Mouse (Mus musculus) kidney, postnatal 0 days (tissue): ENCODE measurements around the gene Nup214. TPM values are rescaled to one million over a fixed set of nuclear protein-coding genes. Genes with fewer than 3 reads are reported as not detected.

Experiments
- ATAC-seq: fragments of 200-750 bp; cut with Nextera tagmentation; replicated peaks from 2 replicates; pipeline ENCODE4 v1.8.0; 2017; ENCODE audit warnings: low read depth, moderate number of reproducible peaks, moderate TSS enrichment, moderate library complexity; ENCODE audit not compliant: low FRiP score
- DNase-seq: peaks from one replicate; pipeline ENCODE4 v3.0.0-alpha.2; 2016; ENCODE audit warnings: low spot score
- H3K27ac ChIP-seq: fragments of 300-500 bp; sonication (generic); 2 replicates; pipeline ENCODE4 v1.5.1; 2014; ENCODE audit warnings: mild to moderate bottlenecking
- H3K27me3 ChIP-seq: fragments of 300-500 bp; sonication (generic); 2 replicates; pipeline ENCODE4 v1.6.1; 2014; ENCODE audit warnings: low read length, mixed read lengths; ENCODE audit not compliant: insufficient read depth
- H3K36me3 ChIP-seq: fragments of 300-500 bp; sonication (generic); 2 replicates; pipeline ENCODE4 v1.6.1; 2014; ENCODE audit warnings: low read length, mixed read lengths; ENCODE audit not compliant: insufficient read depth
- H3K4me1 ChIP-seq: fragments of 300-500 bp; sonication (generic); replicated peaks from 2 replicates; pipeline ENCODE4 v1.6.1; 2014; ENCODE audit warnings: antibody characterized with exemption, low read length, mixed read lengths; ENCODE audit not compliant: insufficient read depth
- H3K4me2 ChIP-seq: fragments of 300-500 bp; sonication (generic); 2 replicates; pipeline ENCODE4 v1.6.1; 2014; ENCODE audit warnings: mild to moderate bottlenecking, low read length, moderate library complexity, mixed read lengths
- H3K4me3 ChIP-seq: fragments of 300-500 bp; sonication (generic); replicated peaks from 2 replicates; pipeline ENCODE4 v1.5.1; 2014; ENCODE audit warnings: low read depth, low read length
- H3K9ac ChIP-seq: fragments of 300-500 bp; sonication (generic); 2 replicates; pipeline ENCODE4 v1.6.1; 2014; ENCODE audit warnings: low read depth, low read length
- H3K9me3 ChIP-seq: fragments of 300-500 bp; sonication (generic); replicated peaks from 2 replicates; pipeline ENCODE4 v1.6.1; 2016; ENCODE audit warnings: low read length, inconsistent platforms, mixed read lengths
- CTCF ChIP-seq: IDR thresholded peaks from 2 replicates; pipeline ENCODE4 v1.5.1; 2016; ENCODE audit warnings: antibody characterized with exemption, low read depth, mild to moderate bottlenecking, moderate library complexity
- WGBS: fragments of 180-500 bp; shearing (Covaris S2); extraction: QIAGEN DNeasy Blood & Tissue Kit; methylation state at CpG from one replicate; pipeline ENCODE4 v1.1.7; 2014; 5-methylcytosine and 5-hydroxymethylcytosine counted together
- polyA plus RNA-seq: library from polyadenylated mRNA; unstranded; fragments of >200 nt; fragmentation: Nextera tagmentation; extraction: Ambion mirVana; gene quantifications from 2 replicates; pipeline ENCODE4 v1.2.1, GENCODE M21; 2015

Nup214 gene
- polyA plus RNA-seq, 1 experiment from 2014 or later, result 57.6 TPM

DNA sequence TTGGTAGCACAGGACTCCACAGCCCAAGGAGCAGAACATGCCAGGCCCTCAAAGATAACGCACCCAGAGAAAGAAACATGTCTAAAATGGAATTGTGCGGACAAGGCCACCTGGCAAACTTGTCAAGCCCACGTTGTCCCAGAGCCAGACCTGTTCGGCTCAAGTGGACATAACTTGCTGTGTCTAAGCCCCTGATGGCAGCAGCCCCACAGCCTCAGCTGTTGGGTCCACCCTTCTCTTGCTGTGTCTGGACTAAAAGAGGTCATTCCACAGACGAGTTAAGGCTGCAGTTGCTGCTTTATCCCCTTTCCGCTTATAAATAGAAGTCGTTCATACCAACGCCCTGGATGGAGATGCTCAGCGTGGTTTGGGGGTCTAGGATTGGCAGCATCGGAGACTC, 82.3 kb downstream of the Nup214 start:
- ATAC-seq, result no peak
- H3K4me3 ChIP-seq, result no peak overlapping the region
- H3K4me2 ChIP-seq, result no peak overlapping the region

DNA sequence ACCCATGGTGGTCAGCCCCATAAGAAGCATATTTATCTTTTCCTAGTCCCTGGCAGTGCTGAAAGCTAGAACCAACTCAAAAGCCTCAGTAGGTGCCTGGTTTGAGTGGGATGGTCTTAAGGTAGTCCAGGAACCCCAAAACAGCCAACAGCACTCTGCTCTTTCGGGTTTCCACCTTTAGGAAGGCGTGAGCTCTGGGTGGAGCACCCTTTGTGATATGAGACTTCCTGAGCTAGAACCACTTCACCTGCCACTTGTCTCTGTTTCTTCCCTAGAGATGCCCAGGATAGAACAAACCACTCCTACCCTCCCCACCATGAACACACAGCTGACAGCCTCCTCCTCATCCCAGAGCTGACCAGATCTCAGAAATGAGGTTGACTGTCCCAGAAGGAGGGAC, 83.1 kb downstream of the Nup214 start:
- H3K27ac ChIP-seq, result no peak overlapping the region
- no peak for TF ChIP-seq CTCF
- no peaks in the 10 kb centered on the region for H3K4me1 ChIP-seq
- no peak for ATAC-seq
- no peak overlapping the region for H3K4me3 ChIP-seq
- H3K9ac ChIP-seq, result no peak overlapping the region
- no peaks in the 10 kb centered on the region for H3K27me3 ChIP-seq
- DNase-seq, result no peak
- peaks cover 3% of the 10 kb centered on the region; the same call in 1 of the 2 replicates for H3K36me3 ChIP-seq
- WGBS, result 77% methylated on average over 2 of the region's 2 CpGs
- H3K9me3 ChIP-seq, result no peaks in the 10 kb centered on the region
- H3K4me2 ChIP-seq, result no peak overlapping the region

More for the DNA sequence above, 82.3 kb downstream of the Nup214 start:
- no peak for DNase-seq
- Histone ChIP-seq H3K36me3 (peaks cover 12% of the 10 kb centered on the region), H3K4me1 (no peaks in the 10 kb centered on the region), H3K9me3 (no peaks in the 10 kb centered on the region), H3K27me3 (no peaks in the 10 kb centered on the region), H3K27ac (no peak overlapping the region), H3K9ac (no peak overlapping the region)
- TF ChIP-seq CTCF, result no peak
- 89% methylated on average over 10 of the region's 10 CpGs for WGBS

DNA sequence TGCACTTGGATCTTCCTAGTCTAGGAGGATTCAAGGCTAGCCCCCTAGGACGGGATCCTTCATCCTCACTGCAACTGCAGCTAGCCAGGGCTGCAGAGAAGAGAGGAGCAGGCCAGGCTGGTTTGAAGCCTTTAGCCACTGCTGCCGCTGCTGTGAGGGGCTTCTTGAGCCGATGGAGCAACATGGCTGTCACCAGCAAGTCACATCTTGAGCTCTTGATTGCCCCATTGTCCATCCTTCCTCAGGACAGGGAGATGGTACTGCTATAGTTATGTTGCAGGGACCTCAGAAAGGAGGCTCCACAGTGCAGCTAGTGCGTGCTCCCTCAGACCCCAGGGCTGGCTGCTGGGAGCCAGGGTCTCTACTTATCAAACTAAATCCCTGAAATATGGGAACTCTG, 83.6 kb downstream of the Nup214 start:
- Histone ChIP-seq H3K4me2 (no peak overlapping the region), H3K9me3 (no peaks in the 10 kb centered on the region), H3K27me3 (no peaks in the 10 kb centered on the region), H3K9ac (no peak overlapping the region), H3K4me1 (no peaks in the 10 kb centered on the region), H3K36me3 (no peaks in the 10 kb centered on the region), H3K4me3 (no peak overlapping the region), H3K27ac (no peak overlapping the region)
- ATAC-seq (no peak), DNase-seq (no peak)
- TF ChIP-seq CTCF, result no peak
- WGBS, result 84% methylated on average over 4 of the region's 4 CpGs

DNA sequence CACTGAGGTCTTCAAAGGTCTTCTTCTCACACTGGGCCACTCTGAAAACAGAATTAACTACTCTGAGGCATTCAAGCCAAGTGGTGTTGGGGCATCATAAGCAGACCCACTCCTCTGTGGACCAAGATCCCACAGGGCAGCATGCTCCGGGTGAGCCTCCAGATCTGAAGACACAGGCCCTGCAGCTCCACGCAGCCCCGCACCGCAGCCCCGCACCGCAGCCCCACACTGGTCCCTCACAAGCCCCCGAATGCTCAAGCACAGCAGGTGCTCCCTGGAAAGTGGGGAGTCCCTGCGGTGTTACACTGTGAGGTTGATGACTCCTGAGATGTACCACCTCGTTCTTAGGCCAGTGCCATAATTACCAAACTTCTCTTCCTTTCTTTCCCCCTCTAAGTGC, 84.0 kb downstream of the Nup214 start:
- Histone ChIP-seq H3K9ac (no peak overlapping the region), H3K36me3 (no peaks in the 10 kb centered on the region), H3K4me3 (no peak overlapping the region), H3K4me2 (no peak overlapping the region), H3K4me1 (no peaks in the 10 kb centered on the region), H3K9me3 (no peaks in the 10 kb centered on the region), H3K27me3 (no peaks in the 10 kb centered on the region), H3K27ac (no peak overlapping the region)
- DNase-seq (no peak), ATAC-seq (no peak)
- no peak for TF ChIP-seq CTCF
- WGBS, result 78% methylated on average over 9 of the region's 9 CpGs

DNA sequence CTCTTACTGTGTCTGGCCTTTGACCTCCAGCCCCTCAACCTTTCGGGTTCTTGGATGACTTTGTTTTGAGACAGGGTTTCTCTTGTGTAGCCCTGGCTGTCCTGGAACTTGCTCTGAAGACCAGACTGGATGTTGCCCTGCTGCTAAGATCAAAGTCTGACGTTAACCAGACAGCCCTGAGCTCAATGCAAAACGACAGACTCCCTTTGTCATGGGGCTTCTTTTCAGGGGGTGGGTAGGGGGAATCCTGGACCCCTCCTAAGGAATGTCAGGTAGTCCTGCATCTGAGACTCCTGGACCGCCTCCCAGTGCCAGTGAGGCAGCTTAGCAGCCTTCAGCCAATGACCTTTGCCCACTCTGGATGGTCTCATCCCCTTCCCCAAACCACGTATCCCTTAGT, 84.5 kb downstream of the Nup214 start:
- 41% methylated on average over 5 of the region's 5 CpGs for WGBS
- Histone ChIP-seq H3K9me3 (no peaks in the 10 kb centered on the region), H3K36me3 (no peaks in the 10 kb centered on the region), H3K27me3 (no peaks in the 10 kb centered on the region), H3K4me3 (no peak overlapping the region), H3K4me1 (no peaks in the 10 kb centered on the region), H3K4me2 (no peak overlapping the region), H3K27ac (no peak overlapping the region), H3K9ac (no peak overlapping the region)
- ATAC-seq (no peak), DNase-seq (no peak)
- no peak for TF ChIP-seq CTCF

DNA sequence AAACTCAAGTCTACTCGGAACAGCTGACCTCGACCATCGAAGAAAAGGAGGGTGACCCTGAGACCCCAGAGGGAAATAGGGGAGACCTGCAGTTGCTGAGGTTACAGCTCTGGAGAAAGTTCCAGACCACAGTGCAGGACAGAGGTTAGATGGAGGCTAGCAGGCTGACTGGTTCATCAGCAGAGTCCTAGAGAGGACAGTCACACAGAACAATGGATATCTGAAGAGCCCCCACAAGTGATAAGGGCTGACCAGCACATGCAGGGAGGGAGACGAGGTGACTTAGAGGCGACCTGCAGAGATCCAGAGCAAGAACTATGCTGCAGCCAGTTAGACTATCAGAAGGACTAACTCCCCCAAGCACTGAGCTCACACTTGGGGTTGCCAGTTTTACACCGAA, 85.4 kb downstream of the Nup214 start:
- WGBS, result 69% methylated on average over 6 of the region's 6 CpGs
- Histone ChIP-seq H3K4me1 (no peaks in the 10 kb centered on the region), H3K9me3 (no peaks in the 10 kb centered on the region), H3K36me3 (no peaks in the 10 kb centered on the region), H3K9ac (no peak overlapping the region), H3K27me3 (no peaks in the 10 kb centered on the region), H3K27ac (no peak overlapping the region), H3K4me2 (no peak overlapping the region), H3K4me3 (no peak overlapping the region)
- TF ChIP-seq CTCF, result no peak
- DNase-seq (no peak), ATAC-seq (no peak)

DNA sequence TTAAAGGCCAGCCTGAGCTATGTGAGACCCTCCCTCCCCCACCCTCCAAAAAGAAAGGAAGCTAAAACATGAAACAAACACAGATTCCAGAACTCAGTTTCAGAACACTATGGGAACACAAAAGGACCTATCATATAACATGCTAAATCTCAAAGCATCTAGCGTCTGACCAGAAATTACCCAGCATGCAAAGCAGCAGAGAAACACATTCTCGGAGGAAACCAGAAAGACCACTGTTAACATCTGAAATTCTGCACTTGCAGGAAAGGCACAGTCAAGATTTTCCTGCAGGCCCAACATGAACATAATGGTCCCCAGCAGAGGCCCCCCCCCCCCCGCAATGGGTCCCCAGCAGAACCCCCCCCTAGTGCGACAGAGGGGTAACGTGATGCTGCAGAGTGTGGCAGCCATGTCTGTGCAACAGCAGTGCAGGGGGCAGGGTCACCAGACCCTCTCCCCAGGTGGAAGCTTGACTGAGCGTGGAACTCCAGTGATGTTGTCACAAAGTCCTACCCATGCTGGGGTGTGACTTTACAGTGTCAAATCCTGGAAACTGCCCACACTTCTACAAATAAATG, 86.1 kb downstream of the Nup214 start:
- Histone ChIP-seq H3K9ac (no peak overlapping the region), H3K4me1 (no peaks in the 10 kb centered on the region), H3K27ac (no peak overlapping the region), H3K4me2 (no peak overlapping the region), H3K27me3 (no peaks in the 10 kb centered on the region), H3K4me3 (no peak overlapping the region), H3K9me3 (no peaks in the 10 kb centered on the region), H3K36me3 (no peaks in the 10 kb centered on the region)
- no peak for TF ChIP-seq CTCF
- DNase-seq (no peak), ATAC-seq (no peak)
- WGBS, result 46% methylated on average over 6 of the region's 6 CpGs
